Mouse (Mus musculus) myocyte (in vitro differentiated cells): Measurements from ENCODE around the gene Utp4.

Experiments
- CEBPB ChIP-seq: IDR thresholded peaks from 2 replicates; pipeline ENCODE4 v1.6.1; 2011; ENCODE audit warnings: mild to moderate bottlenecking, moderate library complexity; ENCODE audit not compliant: poor library complexity, insufficient read depth, severe bottlenecking
- E2F4 ChIP-seq: IDR thresholded peaks from one replicate; pipeline ENCODE4 v1.6.1; 2011; ENCODE audit warnings: mild to moderate bottlenecking, control low read depth, moderate library complexity; ENCODE audit not compliant: insufficient read depth
- MAX ChIP-seq: IDR thresholded peaks from one replicate; pipeline ENCODE4 v1.6.1; 2011; ENCODE audit warnings: low read depth, mild to moderate bottlenecking, control low read depth
- MYOG ChIP-seq, 3 experiments: IDR thresholded peaks; one replicate each; pipeline ENCODE4 v1.6.1; 2011; ENCODE audit warnings: control low read depth in 2 of 3, low read depth in 2 of 3, mild to moderate bottlenecking in 2 of 3; ENCODE audit not compliant: insufficient read length in 2 of 3, control insufficient read depth in 1 of 3, insufficient read depth in 1 of 3
- POLR2A ChIP-seq: IDR thresholded peaks from one replicate; pipeline ENCODE4 v1.6.1; 2011; ENCODE audit warnings: low read depth, mild to moderate bottlenecking, control low read depth, moderate library complexity; ENCODE audit not compliant: insufficient read length
- POLR2AphosphoS2 ChIP-seq: IDR thresholded peaks from one replicate; pipeline ENCODE4 v1.6.1; 2011; ENCODE audit warnings: low read depth, control low read depth; ENCODE audit not compliant: insufficient read length
- SRF ChIP-seq: IDR thresholded peaks from one replicate; pipeline ENCODE4 v1.6.1; 2011; ENCODE audit warnings: low read depth; ENCODE audit not compliant: control insufficient read depth, insufficient read length
- TCF12 ChIP-seq: IDR thresholded peaks from one replicate; pipeline ENCODE4 v1.6.1; 2011; ENCODE audit warnings: mild to moderate bottlenecking, control low read depth; ENCODE audit not compliant: poor library complexity, insufficient read depth, severe bottlenecking
- USF1 ChIP-seq: IDR thresholded peaks from one replicate; pipeline ENCODE4 v1.6.1; 2011; ENCODE audit warnings: low read depth, mild to moderate bottlenecking, control low read depth, moderate library complexity

GRCm38 (mm10) chr8:106948678-106949243, 55.3 kb downstream of the Utp4 start:
- no peak for TF ChIP-seq USF1
- TF ChIP-seq POLR2A: no peak
- TF ChIP-seq POLR2AphosphoS2: no peak
- no peak for TF ChIP-seq TCF12
- no peak for TF ChIP-seq SRF
- no peak for TF ChIP-seq CEBPB
- TF ChIP-seq MYOG (IDR thresholded peaks at IDR 0.05; ENCODE audit: control insufficient read depth in 1 of 3, insufficient read depth in 1 of 3, insufficient read length in 2 of 3, low read depth in 2 of 3): no peak
- TF ChIP-seq E2F4: no peak
- TF ChIP-seq MAX: no peak
